Mouse (Mus musculus): ENCODE results near the gene Mcf2l. TPM values are rescaled to one million over a fixed set of nuclear protein-coding genes. Genes with fewer than 3 reads are reported as not detected.
A peak's percentile ranks its signal among the peaks of the same experiment; 100 is the strongest.

The Mcf2l gene
- total RNA-seq, 2 experiments from 2014 or later: 225 to 238 TPM

DNA sequence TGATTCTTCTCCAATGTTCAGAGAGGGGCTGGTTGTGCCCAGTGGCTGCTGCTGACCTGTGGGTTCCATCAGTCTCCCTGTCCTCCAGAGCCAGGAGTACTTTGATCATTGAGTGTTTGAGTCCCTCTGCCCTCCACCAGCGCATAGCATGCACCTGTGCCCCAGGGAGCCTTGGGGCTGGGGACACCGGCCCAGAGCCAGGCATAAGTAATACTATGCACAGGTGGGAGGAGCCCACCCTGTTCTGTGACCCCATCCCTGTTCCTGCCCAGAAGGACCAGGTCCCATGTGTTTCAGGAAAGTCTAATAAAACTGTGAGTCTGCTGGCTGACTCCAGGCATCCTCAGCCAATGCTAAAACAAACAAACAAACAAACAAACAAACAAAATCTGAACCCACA lies 104.7 kb downstream of the Mcf2l start:
- DNase-seq (ENCODE audit: low spot score in 2 of 2): no peak
- H3K4me3 ChIP-seq: no peak overlapping the region
- TF ChIP-seq CTCF (conservative IDR thresholded peaks at IDR 0.05): no peak
- no peak overlapping the region; the same call in 1 of the 2 replicates for H3K27ac ChIP-seq

DNA sequence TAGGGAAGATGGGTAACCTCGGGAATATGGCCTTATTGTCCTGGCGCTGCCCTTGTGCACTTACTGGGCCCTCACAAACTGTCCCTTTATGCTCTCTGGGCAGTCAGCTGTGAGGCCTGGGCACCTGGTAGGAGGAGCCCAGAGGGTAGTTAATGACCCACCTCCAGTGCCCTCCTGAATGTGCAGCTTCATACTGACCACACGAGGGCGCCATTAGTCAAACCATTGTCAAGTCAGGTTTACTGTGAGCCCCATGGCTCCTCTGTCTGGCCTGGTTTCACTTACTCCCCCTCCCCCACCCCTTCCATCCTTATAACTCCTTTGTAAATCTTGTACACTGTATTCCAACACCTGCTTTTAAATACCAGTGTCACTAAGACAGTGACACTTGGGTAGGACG lies 105.1 kb downstream of the Mcf2l start:
- peak; percentile 91 for TF ChIP-seq CTCF (conservative IDR thresholded peaks at IDR 0.05)
- Histone ChIP-seq H3K27ac (no peak overlapping the region; the same call in 1 of the 2 replicates), H3K4me3 (no peak overlapping the region)
- peak in 1 of 2 experiments; percentile 57 for DNase-seq (ENCODE audit: low spot score in 2 of 2)

DNA sequence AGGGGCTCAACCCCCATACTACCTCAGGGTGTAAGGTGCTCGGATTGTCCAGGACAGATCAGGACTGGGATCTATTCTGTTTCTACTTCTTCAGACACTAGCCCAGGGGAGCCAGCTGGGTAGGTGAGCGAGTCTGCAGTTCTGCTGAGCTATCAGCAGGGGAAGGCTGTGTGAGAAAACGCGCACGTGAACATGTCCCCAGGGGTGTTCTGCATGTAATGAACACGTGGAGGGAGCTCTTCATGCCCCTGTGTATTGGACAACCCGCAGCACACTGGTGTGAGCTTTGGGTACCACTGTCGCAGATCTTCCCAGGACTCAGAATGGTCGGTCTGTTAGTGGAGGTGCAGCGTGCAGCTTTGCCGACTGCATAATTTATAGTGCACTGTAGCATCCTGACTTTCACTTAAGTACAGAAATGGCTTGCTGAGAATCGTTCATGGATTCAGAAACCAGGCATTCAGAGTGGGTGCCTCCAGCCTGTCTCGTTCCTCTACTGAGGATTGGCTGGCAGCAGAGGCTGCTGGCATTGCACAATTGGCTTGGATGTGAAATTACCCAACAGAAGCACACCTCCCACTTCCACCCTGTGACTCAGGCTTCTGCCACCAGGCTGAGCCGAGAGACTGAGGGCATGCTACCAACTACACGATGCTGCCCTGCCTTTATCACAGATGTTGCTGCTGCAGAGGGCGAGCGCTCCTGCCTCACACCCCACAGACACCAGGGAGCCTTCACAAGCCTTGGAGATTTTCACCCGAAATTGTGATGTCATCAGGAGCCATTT lies 110.3 kb downstream of the Mcf2l start:
- Histone ChIP-seq H3K27ac (peak overlapping the region; percentile 97), H3K4me3 (peak overlapping the region; percentile 68)
- peak; percentile 85 to 93 for DNase-seq (ENCODE audit: low spot score in 2 of 2)
- peak; percentile 49 for TF ChIP-seq CTCF (conservative IDR thresholded peaks at IDR 0.05)

DNA sequence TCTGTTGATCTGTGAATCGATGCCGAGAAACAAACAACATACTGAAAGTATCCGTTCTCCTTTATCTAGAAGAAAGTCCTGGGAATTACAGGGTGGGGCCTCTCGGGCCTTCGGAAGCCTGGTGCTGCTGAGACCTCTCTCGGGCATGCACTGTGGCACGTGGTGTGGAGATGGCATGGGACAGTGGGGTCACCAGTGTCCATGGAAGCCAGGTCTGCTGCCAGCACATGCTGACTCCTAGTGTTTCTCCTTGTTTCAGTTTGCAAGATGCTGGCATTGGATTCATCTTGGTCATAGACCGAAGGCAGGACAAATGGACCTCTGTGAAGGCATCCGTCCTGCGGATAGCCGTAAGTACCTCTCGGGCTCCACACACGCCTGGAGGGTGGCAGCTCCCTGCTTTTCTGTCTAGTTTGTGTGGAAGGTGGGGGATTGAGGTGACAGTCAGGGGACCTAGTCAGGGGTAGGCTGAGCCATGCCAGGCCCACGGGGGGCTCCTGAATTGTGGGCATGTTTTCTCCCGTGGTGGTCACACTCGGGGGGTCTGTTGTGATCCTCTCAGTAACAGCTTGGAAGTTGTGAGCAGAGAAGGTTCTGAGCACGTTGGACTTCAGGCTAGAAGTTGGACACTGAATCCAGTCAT lies 111.1 kb downstream of the Mcf2l start:
- no peak for TF ChIP-seq CTCF (conservative IDR thresholded peaks at IDR 0.05)
- DNase-seq (ENCODE audit: low spot score in 2 of 2): no peak
- Histone ChIP-seq H3K27ac (peak overlapping the region; percentile 97), H3K4me3 (peak overlapping the region; percentile 68)

DNA sequence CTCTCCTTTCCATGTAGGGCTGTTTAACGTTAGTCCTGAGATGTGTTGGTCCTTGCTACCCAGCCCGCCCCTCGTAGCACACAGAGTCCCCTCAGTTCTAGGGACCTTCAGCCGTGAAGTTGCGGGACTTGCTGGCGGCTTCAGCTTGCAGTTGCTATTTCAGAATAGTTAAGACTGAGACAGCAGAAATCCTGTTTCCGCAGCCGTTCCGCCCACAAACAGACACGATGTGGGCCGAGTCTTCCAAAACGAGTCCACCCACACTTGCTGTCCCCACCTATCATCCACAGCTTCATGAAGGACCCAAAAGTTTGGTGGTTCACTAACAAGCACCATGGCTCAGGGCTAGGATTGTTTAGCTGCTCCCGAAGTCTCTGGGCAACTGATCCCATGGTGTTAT lies 111.7 kb downstream of the Mcf2l start:
- DNase-seq (ENCODE audit: low spot score in 2 of 2): peak; percentile 53 to 74
- Histone ChIP-seq H3K4me3 (peak overlapping the region; percentile 68), H3K27ac (peak overlapping the region; percentile 97)
- TF ChIP-seq CTCF (conservative IDR thresholded peaks at IDR 0.05): no peak

DNA sequence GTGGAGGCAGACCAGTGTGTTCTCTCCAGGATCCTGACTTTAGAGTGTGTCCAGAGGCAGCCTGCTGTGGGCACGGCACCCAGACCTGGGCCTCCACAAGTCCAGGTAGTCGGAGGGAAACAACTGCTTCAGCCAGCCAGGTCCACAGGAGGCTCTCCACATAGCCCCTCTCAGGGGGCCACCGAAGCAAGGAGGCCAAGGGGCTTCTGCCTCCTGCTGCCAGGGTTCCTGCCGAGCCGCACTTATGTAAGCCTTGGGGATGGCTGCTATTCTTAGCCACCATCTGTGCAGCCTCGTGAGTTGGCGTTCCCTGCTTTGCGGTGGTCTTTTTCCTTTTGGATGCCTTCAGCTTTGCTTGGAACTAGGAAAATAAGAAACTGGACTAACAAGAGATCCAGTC lies 114.0 kb downstream of the Mcf2l start:
- peak in 1 of 2 experiments; percentile 68 for DNase-seq (ENCODE audit: low spot score in 2 of 2)
- peak overlapping the region; percentile 97 for H3K27ac ChIP-seq
- H3K4me3 ChIP-seq: peak overlapping the region; percentile 68
- no peak for TF ChIP-seq CTCF (conservative IDR thresholded peaks at IDR 0.05)

DNA sequence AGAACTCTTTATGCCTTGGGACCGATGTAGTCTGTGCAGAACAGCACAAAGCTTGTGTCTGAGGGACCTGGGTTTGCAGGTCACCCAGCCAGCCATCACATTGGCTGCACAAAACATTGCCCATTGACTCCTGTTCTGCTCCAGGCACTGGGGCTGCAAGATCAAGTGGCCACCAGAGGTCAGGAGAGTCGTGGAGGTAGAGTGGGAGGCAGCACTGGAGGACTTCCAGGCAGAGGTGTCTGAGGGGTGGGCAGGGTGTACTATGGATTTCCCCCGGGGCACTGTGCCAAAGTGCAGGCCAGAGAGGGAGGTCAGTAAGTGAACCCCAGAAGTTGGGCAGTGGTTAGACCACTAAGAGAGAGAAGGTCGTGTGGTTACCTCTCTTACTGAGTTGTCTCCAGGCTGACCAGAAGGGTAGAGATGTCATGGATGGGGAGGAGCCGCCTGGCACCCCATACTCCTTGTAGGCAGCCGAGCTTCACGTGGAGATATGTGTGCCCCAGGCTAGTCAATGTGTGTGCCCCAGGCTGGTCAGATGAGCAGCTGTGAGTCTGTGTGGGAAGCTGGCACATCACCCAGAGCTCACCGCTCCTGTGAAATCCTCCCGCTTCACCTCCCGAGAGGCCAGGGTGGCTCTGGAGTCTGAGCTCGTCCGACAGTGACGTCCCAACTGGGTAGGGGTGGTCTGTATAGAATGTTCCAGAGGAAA lies 115.3 kb downstream of the Mcf2l start:
- peak; percentile 43 for TF ChIP-seq CTCF (conservative IDR thresholded peaks at IDR 0.05)
- no peak for DNase-seq (ENCODE audit: low spot score in 2 of 2)
- H3K4me3 ChIP-seq: peak overlapping the region; percentile 18; the same call in 1 of the 2 replicates
- H3K27ac ChIP-seq: peak overlapping the region; percentile 51

DNA sequence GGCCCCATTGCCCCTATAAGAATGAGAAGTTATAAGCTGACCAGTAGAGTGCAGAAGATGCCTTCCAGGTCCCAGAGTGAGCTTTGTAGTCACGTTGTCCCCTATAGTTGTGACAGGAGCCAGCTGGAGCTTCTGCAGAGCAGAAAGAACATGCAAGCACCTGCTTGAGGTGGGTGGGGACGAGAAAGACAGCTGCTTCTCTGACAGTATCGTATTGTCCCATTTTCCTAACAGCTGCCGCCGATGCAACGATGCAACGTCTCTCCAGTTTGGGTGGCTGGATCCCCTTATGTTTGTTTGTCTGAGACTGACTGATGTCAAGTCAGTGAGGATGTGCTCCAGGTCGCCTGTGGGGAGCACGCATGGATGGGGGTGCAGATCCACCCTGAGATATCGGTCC lies 117.8 kb downstream of the Mcf2l start:
- H3K4me3 ChIP-seq: no peak overlapping the region
- no peak for DNase-seq (ENCODE audit: low spot score in 2 of 2)
- TF ChIP-seq CTCF (conservative IDR thresholded peaks at IDR 0.05): no peak
- H3K27ac ChIP-seq: 0 out of 2 replicates have a peak overlapping the region, but pooled peaks have one; percentile 7

DNA sequence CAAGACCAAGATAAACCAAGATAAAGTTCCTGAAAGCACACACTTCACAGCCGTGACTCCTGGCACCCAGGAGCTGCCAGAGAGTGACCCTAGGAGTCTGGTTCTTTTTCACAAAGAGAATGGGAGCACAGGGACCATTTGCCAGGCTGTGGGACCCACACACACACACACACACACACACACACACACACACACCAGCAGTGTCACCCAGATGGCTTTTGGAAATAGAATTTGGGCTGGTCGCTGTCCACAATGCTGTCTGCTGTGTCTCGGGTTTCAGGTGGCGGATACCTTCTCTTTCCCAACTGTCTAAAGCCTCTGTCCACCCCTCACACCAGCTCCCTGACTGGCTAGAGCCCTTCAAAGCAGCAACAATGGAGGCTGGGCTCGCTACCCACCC lies 120.9 kb downstream of the Mcf2l start:
- Histone ChIP-seq H3K4me3 (no peak overlapping the region), H3K27ac (no peak overlapping the region)
- TF ChIP-seq CTCF (conservative IDR thresholded peaks at IDR 0.05): no peak

DNA sequence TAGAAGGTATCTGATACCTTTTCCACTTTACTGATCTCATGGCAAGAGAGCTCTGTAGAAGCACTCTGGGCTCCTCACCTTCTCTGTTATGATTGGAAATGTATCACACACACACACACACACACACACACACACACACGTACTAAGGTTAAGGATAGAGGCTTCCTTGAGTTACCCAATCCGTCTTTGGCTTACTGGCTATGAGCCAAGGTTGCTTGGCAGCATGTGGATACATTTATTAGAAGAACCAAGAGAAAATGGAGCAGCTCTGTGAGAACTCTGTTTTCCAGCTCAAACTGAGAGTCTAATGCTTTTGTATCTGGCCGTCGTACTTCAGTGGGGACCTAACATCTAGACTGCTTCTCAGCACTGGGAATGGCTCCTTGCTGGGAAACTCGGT lies 121.9 kb downstream of the Mcf2l start:
- no peak for DNase-seq (ENCODE audit: low spot score in 2 of 2)
- Histone ChIP-seq H3K27ac (0 out of 2 replicates have a peak overlapping the region, but pooled peaks have one; percentile 39), H3K4me3 (no peak overlapping the region)
- no peak for TF ChIP-seq CTCF (conservative IDR thresholded peaks at IDR 0.05)

More for the DNA sequence above, 120.9 kb downstream of the Mcf2l start:
- DNase-seq (ENCODE audit: low spot score in 2 of 2): no peak

DNA sequence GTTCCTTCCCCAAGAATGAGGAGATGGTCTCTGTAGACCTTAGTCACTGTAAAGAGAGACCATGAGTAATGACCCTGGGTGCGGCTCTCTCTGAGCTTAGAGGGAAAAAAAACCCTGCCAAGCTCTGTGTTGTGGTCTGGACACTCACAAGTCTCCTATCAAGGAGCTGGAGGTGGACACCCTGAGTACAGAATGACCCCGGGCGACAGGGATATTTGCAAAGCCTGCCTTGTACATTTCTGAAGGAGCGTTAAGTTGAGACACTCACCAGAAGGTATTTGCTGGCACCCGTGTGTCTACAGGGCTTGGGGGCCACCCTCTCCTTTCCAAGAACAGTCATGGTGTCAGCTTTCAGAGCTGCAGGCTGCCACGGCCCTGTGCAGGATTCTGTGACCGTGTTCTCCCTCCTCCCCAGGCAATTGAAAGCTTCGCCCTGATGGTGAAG lies 123.2 kb downstream of the Mcf2l start:
- no peak for DNase-seq (ENCODE audit: low spot score in 2 of 2)
- no peak overlapping the region for H3K4me3 ChIP-seq
- no peak for TF ChIP-seq CTCF (conservative IDR thresholded peaks at IDR 0.05)
- no peak overlapping the region for H3K27ac ChIP-seq

DNA sequence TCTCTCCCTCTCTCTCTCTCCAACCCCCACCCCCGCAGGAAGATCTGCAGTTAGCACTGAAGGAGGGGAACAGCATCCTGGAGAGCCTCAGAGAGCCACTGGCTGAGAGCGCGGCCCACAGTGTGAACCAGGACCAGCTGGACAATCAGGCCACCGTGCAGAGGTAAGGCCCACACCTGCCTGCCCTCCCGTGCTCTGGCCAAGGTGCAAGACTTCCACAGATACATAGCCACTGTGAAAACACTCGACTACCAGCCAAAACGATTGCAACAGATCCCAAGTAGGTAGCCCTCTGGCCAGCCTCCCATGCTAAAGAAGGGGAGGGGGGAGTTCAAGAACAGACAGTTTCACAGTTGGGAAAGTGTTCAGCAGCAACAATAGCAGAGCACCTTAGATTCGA lies 124.7 kb downstream of the Mcf2l start:
- TF ChIP-seq CTCF (conservative IDR thresholded peaks at IDR 0.05): no peak
- Histone ChIP-seq H3K27ac (no peak overlapping the region), H3K4me3 (no peak overlapping the region)
- DNase-seq (ENCODE audit: low spot score in 2 of 2): no peak

DNA sequence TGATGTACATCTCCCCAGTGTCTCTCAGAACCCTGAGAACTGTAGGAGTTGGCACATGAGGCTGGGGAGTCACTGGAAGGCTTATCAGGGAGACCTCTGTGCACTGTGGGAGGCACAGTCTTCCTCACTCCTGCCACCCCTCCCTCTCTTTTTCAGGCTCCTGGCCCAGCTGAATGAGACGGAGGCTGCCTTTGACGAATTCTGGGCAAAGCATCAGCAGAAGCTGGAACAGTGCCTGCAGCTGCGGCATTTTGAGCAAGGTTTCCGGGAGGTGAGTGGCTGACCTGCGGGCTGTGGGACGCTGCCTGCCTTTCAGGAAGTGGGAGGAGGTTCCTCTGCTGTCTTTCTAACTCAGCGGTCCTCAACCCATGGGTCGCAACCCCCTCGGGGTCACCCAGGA lies 126.2 kb downstream of the Mcf2l start:
- DNase-seq (ENCODE audit: low spot score in 2 of 2): peak in 1 of 2 experiments; percentile 53
- no peak for TF ChIP-seq CTCF (conservative IDR thresholded peaks at IDR 0.05)
- no peak overlapping the region for H3K4me3 ChIP-seq

More for the DNA sequence above, 126.2 kb downstream of the Mcf2l start:
- no peak overlapping the region for H3K27ac ChIP-seq
